Mouse (Mus musculus) erythroid progenitor cell, adult 5-6 weeks (primary cell): ENCODE data around the gene Bcas3. TPM values are rescaled to one million over a fixed set of nuclear protein-coding genes. Genes with fewer than 3 reads are reported as not detected.

Experiments
- ATAC-seq: replicated peaks from 2 replicates; pipeline ENCODE4 v1.8.0; 2016; ENCODE audit warnings: moderate number of reproducible peaks, mild to moderate bottlenecking, moderate TSS enrichment, inconsistent platforms; ENCODE audit not compliant: poor library complexity, low FRiP score, severe bottlenecking
- total RNA-seq, 2 experiments: library from RNA; stranded (forward) in 1 of 2; stranded (reverse) in 1 of 2; fragments of 150-400 nt in 1 of 2; fragments of 186-747, 209-891 nt in 1 of 2; gene quantifications; 2 replicates each; pipeline versions ENCODE4 v1.2.3 to v1.2.4; 2015 to 2017; ENCODE audit warnings: low replicate concordance in 2 of 2

Bcas3 gene
- total RNA-seq, 2 experiments from 2014 or later, result 35.8 to 60.8 TPM

DNA sequence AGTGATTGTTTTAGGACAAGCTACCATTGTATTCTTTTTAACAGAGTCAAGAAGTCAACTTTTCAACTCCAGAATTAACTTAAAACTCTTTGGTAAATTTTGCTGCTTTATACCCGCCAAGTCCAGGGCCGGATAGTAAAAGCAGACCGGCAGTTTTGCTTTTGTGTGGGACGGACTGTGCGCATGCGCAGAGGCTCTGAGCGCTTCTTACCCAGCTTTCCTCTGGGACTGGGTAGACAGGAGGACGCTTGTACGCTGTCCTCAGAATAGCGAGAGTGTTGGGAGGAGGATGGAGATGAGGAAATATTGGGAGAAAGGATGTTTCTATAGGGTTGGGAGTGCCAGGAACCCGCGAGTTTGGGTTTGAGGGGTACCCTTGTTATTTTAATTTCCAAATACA lies 171.2 kb downstream of the Bcas3 start:
- ATAC-seq, result no peak

DNA sequence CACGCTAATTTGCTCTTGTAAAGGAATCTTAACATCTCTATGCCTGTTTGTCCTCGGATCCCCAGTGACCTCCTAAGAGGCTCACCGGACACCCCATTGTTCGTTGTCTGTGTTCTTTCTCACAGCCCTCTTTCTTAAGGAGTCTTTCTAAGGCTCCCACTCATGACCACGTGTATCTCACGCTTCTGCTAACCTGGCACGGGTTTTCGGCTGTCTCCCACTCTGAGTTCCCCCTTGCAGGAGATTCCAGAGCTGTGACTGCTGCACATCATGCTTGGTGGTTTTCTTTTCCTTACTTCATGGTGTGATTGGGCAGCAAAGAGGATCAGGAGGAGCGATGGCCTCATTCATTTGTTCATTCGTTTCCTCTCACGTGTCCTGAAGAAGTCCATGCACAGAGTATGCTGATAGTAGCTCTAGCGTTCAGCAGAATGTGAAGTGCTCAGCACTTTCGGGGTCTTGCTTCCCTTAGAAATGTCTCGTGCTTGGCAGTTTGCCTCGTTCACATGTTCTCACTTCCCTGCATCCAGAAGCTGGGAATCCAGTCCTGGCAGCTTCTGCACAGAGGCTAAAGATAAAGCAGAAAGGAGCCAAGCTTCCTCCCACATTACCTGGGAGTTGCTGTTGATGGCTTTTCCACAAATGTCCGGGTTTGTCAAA lies 172.0 kb downstream of the Bcas3 start:
- no peak for ATAC-seq

DNA sequence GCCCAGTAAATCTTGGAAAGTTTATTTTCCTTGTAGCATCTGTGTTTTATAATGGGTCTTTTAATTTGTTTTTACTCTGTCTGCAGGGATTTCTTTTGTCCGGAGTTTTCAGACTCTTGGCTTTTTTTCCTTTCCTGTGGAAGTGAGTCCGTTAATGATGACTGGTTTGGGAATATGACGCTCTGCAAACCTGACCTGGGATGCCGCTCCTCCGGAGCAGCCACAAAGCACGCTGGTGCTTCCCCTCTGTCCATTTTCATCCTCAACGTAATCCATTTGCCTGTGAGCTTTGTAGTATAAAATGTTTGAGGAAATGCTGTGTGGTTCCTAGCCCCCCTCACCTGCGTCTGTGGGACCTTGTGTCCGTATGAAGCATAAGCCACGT lies 172.5 kb downstream of the Bcas3 start:
- no peak for ATAC-seq

DNA sequence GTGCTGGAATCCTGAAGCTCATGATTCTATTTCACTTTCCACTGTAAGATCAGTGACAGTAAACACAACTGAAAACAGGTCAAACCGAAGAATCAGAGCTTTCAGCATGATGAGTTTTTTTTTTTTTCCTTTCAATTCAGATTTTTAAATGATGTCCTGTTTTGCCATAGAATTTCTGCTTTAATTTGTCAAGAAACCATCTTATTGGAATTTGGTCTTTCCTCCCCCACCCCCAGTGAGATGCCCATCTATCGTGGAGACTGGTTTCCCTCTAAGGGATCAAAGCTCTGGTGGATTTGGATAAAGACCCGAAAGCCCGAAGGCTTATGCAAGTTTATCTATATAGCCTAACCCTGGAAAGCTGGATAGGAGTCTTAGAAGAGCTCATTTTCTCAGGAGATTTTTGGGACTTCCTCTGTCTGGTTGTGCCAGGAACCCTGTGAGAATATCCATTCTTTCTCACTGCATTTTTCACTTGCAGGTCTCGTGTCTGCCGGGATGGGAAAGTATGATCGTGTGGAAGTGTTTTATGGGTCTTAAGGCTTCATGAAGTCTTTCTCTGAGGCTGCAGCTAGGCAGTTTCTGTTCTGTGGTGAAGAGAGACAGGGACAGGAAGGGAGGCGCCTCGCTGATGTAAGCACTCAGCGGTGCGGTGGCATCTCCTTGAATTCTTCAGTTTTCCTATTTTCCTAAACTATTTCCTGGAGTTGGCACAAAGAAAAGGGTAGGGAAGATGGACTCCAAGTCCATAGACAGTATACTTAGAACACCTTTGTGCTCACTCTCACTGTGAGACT lies 173.2 kb downstream of the Bcas3 start:
- ATAC-seq, result no peak

DNA sequence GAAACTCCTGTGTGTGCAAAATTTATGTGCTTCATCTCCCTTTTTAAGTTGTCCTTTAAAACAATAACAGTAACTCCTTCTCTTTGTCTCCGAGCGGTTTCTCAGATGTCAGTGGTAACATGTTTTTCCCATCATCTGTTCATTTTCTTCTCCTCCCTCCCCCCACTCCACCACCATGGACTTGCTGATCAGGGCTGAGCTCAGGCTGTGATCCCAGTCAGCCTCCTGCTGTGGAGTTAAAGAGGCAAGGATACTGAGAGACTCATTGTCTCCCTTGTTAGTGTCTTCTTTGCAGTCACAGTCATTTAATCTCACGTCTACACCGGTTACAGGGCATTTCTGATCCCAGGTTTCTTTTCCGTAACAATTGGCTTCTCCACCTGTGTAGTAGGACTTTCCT lies 174.3 kb downstream of the Bcas3 start:
- ATAC-seq, result no peak

DNA sequence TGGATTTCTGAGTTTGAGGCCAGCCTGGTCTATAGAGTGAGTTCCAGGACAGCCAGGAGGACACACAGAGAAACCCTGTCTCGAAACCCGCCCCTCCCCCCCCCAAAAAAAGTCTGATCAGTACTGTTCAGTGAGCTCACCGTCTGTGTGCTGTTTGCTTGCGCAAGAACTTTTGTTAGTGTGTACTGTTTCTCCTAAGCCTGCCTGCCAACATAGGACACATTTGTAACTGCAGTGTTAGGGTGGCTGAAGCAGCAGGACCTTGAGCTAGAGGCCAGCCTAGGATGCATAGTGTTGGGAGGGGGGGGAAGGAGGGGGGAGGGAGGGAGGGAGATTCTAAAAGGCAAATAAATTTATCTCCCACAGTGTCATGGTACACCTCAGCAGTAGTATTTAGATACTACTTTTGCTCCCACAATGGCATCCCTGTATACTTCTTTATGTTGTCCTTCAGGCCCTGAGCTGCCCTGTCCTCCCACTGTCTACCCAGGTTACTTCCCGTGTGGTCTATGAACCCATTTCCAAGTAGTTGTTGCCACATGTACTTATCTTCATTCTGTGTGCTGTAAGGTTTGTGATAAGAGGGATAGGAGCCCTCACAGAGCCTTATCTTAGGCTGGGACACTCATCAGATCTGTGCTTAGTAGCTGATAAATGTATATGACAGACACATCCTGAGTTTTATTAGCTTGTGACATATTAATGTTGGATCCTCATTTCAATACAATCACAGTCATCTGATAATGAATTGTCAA lies 176.7 kb downstream of the Bcas3 start:
- no peak for ATAC-seq

DNA sequence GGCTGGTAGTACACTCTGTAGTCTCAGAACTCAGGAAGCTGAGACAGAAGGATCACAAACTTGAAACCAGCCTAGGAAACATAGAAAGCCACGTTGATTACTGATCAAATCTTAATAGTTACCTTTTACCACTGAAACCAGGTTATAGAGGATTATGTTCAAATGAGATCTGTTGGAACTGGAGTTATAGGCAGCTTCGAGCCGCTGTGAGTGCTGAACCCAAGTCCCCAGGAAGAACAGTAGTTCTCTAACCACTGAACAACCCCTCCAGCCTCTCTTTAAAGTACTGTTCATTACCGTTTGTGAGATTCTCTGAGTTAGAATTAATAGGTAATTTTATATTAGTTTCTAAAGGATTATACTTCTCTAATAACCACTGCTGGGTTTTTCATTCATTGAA lies 188.0 kb downstream of the Bcas3 start:
- no peak for ATAC-seq

DNA sequence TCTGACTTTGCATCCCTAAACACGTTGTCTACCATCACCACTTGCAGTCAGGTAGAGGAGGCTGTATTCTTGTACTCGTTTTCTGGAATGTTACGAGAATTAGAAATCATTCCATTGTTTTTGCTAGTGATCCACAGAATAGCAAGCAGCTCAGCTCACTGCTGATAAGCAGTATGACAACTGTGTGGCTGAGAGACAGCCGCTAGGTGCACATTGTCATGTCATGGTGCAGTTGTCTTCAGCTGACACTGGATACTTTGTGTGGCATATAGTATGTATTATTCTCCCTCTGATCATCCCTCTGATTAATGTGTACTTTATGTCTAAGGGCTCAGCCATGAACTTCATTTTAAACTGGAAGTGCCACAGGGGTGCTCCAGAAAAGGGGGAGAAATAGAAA lies 190.3 kb downstream of the Bcas3 start:
- ATAC-seq, result no peak

DNA sequence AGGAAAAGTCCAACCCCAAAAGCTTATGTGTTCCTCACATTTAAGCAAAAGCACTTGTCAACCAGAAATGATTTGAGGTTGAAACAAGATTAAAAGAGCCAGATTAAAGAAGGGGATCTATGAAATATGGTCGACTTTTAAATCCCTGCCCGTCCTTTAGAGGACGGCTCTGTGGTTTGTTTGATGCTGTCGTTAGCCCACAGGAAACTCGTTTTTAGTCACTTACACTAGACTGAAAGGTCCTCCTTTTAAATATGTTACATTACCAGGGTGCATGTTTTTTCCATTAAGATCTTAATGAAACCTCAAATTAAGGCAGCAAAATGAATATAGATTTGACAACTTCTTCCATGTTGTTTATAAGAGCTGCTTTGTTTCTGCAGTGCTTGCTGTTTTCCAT lies 192.6 kb downstream of the Bcas3 start:
- no peak for ATAC-seq

DNA sequence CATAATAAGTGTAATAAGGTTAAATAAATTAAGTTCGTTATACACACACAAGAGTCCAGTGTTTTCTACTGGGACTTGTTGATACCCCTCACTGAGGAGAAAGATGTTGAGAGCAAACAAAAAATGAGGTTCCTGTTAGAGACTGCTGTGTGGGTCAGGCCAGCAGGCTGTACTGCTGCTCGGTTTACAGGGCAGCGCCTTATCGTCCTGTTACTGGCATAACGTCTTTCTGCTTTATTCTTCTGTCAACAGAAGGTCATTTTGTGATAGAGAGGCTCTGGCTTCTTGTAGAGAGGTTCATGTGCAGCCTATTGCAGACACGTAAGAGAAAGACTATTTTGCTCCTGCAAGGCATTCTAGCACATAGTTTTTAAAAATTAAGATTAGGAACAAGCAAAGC lies 195.0 kb downstream of the Bcas3 start:
- ATAC-seq, result no peak

DNA sequence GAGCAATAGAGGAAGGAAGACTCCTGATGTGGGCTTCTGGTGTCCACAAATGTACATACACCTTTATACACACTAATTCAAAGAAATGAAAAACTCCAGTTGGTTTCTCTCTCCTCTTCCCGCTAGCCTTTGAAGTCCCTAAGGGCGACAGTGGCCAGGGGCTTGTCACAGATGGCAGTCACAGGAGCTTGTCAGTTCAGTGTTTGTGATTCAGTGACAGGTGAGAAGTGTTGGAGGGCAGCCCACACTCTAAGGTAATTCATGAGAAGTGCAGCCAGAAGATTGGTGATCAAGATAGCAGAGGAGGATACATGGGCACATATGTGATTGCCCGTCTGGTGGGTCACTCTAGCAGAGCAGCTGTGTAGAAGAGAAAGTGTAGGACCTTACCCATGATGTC lies 196.7 kb downstream of the Bcas3 start:
- no peak for ATAC-seq

DNA sequence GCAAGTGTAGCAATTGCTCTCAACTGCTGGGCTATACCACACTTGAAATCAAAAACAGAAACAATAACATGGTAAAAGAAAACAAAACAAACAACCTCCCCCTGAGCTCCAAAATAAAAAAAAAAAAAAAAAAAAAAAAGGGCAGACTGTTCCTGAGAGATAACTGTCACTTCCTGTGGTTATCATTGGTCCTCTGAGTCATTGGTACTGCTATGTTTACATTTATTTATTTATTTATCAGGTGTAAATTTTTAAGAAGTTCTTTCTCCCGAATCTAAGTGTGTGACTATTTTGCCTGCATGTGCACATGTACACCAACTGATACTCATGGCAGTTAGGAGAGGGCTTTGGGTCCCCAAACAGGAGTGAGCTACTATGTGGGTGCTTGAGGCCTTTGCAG lies 202.1 kb downstream of the Bcas3 start:
- ATAC-seq, result no peak

DNA sequence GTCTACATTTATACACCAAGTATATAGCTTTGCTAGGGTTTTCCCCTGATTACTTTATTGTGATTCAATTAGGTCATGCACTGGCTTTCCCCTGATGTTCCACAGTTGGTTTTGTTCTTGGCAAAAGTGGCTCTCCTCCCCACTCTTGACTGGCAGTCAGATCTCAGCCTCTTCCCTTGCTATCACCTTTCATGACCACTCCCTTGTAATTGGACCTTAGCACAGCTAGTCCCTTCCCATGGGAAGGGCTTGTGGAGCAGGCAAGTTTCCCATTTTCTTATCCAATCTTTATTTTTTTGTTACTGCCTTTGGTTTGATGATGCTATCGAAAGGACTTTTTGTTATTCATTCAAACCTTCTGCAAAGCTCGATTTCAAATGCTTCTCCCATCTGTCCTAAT lies 202.8 kb downstream of the Bcas3 start:
- no peak for ATAC-seq

DNA sequence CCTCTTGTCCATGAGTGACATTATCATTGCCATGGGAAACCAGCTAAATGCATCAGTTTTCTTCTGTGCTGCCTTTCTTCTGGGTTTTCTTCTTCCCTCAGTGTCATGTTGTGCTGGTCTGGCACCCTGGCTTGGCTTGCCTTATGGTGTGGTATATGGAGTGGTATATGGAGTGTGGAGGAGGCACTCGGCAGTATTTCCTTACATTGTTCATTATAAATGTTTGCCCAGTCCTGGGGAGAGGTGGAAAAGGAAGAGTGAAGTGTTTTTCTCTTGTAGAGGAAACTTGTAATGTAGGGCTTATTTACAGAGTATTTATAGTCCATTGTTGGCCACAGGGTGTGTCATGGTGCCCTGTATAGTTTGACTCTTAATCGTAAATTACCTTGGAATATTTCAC lies 212.1 kb downstream of the Bcas3 start:
- no peak for ATAC-seq

DNA sequence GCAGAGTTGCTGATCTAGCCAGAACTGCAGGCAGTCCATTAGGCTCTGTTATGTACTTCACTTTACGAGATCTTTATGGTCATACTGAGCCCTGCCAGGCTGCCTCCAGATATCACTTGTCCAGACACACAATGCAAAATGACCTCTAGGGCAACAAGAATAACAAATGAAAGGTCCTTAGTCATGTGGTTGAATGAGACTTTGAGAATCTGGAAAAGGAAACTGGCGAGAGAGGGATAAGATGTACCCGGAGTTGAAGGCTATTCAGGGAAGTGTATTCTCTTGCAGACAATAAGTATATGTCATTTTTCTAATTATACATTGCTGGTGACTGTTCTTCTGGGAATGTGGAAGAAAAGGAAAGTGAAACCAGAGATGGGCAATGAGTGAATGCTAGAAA lies 218.1 kb downstream of the Bcas3 start:
- no peak for ATAC-seq

DNA sequence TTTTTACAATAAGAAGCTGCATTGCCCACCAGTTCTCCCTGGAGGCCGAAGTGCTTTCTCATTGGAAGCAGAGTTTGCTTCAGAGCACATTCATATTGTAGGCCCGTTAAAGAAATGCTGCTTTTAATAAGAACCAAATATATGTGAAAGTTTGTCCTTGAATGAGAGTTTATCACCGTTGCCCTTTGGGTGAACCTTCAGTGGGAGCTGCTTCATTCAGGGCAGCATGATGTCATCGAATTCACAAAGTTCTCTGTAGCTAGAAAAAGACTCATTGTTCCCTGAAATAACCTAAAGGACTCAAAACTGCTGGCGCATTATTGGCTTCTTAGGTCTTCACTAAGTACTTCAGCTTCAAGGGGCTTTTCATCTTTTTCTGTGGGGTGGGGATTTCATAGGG lies 219.0 kb downstream of the Bcas3 start:
- no peak for ATAC-seq

DNA sequence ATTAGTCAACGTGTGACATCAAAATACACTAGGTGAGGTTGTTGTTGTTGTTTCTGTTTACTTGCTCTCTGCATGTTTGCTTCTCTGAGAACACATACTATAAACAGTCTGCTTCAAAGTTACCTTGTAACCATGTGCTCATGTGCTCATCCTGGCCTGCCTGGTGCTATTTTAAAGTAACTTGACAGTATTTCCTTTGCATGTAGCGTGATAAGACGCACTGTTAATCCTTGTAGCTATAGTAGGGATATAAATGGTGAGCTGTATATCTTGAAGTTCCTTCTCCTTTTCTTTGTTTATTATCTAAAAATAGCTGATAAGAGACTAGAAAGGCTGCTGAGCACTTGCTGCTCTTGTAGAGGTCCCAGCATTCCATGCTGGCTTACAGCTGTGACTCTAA lies 219.6 kb downstream of the Bcas3 start:
- no peak for ATAC-seq

DNA sequence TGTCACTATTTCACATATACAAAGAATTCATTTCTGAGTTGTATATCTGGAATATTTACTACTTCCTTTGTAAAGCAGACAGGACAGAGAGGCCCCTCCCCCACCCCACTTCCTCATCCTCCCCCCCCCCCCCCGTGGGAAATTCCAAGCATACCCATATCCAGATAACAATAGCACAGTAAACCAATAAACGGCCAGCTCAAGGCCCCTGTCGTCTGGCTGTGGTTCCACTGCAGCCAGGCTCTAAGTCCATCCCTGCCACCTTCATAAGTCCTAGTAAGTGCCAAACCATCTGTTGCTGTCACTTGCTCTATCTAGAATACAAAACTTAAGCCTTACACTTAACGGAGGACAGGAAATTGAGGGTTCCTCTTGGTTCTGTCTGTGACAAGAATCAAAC lies 221.5 kb downstream of the Bcas3 start:
- no peak for ATAC-seq

DNA sequence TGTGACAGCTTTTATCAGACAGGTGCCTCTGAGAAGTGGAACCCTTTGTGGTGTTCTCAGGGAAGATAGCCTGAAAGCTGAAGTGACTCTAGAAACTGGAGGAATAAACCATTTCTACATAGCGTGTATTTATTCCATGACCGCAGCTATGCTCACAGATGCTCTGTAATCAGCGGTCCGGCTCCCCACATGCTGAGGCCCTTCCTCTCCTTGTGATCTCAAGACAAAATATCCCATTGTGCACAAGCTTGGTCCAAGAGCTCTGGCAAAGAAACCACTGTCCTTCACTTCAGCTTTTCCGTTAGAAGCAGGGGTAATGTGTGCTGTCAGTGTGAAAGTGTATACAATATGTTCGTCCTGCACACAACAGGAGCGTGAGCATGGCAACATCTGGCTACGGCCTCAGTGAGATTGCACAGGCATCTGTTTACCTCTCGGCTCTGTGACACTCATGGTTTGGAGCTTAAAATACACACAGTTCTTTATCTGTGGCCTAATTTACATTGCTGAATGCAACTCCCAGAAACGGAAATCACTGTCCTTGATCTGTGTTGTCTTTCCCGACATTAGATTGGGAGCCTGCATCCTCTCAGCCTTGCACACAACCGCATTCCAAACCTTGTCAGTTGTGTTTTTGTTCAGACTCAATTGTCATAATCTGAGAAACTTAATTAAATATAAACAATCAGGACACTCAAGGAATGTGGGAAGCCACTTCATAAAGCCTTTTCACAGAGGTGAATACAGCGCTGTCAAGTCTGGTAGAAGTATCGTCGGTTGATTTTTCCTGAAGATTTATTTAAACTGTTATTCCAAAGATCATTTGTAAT lies 225.1 kb downstream of the Bcas3 start:
- no peak for ATAC-seq

DNA sequence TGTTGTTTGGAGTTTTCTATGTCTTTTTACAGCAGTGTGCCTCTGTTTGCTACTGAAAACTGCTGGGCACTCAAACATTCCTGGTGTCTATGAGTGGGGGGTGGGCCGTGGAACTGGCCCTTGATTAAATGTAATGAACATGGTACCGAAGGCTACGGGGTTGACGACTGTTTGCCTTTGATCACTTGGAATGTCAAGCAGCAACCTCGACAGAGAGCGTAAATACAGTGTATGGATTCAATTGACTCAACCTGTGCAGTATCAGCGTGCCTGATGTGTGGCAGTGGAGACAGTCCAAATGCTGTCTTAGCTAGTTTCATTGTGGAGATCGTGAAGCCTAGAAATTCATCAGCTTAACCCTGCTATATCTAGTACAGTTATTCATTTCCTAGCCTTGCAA lies 231.1 kb downstream of the Bcas3 start:
- no peak for ATAC-seq
